Mouse (Mus musculus) stomach, embryonic 16.5 days (tissue): Measurements from ENCODE around the gene Cox5b. TPM values are rescaled to one million over a fixed set of nuclear protein-coding genes. Genes with fewer than 3 reads are reported as not detected.
"Not testable (repeated sequence)": the region's sequence is repeated elsewhere in the genome, so short reads cannot be mapped to it uniquely, and the experiment has no call there.

Source experiments
- ATAC-seq: fragments of 200-750 bp; cut with Nextera tagmentation; 2 replicates; pipeline ENCODE4 v1.8.0; 2017; ENCODE audit warnings: moderate number of reproducible peaks, moderate TSS enrichment; ENCODE audit not compliant: insufficient read depth, low FRiP score
- H3K27ac ChIP-seq: fragments of 300-500 bp; sonication (generic); 2 replicates; pipeline ENCODE4 v1.5.1; 2014; ENCODE audit warnings: low read length
- H3K27me3 ChIP-seq: fragments of 300-500 bp; sonication (generic); 2 replicates; pipeline ENCODE4 v1.6.1; 2014; ENCODE audit warnings: low read length, control low read depth, mixed read lengths; ENCODE audit not compliant: control insufficient read depth, insufficient read depth
- H3K36me3 ChIP-seq: fragments of 300-500 bp; sonication (generic); 2 replicates; pipeline ENCODE4 v1.6.1; 2014; ENCODE audit warnings: low read length; ENCODE audit not compliant: control insufficient read depth, insufficient read depth
- H3K4me1 ChIP-seq: fragments of 300-500 bp; sonication (generic); 2 replicates; pipeline ENCODE4 v1.6.1; 2014; ENCODE audit warnings: low read length, control low read depth, mixed read lengths; ENCODE audit not compliant: control insufficient read depth, insufficient read depth
- H3K4me2 ChIP-seq: fragments of 300-500 bp; sonication (generic); 2 replicates; pipeline ENCODE4 v1.6.1; 2014; ENCODE audit warnings: low read depth, low read length, mixed read lengths
- H3K4me3 ChIP-seq: fragments of 300-500 bp; sonication (generic); replicated peaks from 2 replicates; pipeline ENCODE4 v1.5.1; 2014; ENCODE audit warnings: mild to moderate bottlenecking, low read length
- H3K9ac ChIP-seq: fragments of 300-500 bp; sonication (generic); 2 replicates; pipeline ENCODE4 v1.6.1; 2014; ENCODE audit warnings: low read length
- H3K9me3 ChIP-seq: fragments of 300-500 bp; sonication (generic); replicated peaks from 2 replicates; pipeline ENCODE4 v1.6.1; 2016; ENCODE audit warnings: low read length, control low read depth; ENCODE audit not compliant: control insufficient read depth
- WGBS: fragments of 180-500 bp; shearing (Covaris S2); extraction: QIAGEN DNeasy Blood & Tissue Kit; methylation state at CpG from one replicate; pipeline ENCODE4 v1.1.7; 2014; 5-methylcytosine and 5-hydroxymethylcytosine counted together
- polyA plus RNA-seq: library from polyadenylated mRNA; unstranded; fragments of >200 nt; fragmentation: Nextera tagmentation; extraction: Ambion mirVana; gene quantifications from 2 replicates; pipeline ENCODE4 v1.2.1, GENCODE M21; 2015

Gene Cox5b
- polyA plus RNA-seq, 1 experiment from 2014 or later: 640 TPM

DNA sequence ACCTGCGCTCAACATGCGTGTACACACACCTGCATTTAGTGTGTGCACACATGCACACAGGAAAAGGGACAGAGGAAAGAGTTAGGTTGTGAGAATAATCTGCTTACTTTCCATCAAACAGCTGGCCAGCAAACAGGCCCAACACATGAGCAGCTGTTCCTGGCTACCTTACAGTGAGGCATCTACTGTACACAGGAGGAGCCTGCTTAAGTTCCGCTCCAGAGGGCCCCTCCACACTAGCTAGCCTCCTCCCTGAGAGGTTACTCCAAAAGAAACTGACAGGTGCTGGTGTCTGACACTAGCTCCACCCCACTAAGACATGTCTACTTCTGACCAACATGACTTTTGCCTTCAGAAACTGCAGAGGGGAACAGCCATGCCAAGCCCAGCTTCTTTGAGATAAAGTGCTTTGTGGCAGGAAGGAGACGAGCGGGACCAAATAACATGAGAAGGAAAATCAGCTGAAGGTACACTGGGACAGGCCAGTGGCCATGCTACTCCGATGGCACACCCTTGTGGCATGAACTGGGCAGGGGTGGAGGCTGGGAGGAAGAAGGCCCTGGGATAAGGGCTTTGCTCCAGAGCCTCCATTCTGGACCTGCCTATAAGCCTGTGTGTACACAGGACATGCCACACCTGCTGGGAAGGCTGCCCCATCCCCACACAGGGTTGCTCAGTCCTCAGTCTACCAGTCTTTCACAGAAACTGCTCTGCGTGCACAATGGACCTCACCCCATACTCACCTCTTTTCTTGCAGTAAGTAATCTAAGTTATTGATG is 32.4 kb upstream of the Cox5b start:
- Histone ChIP-seq H3K4me3 (no peak overlapping the region), H3K27me3 (no peaks in the 10 kb centered on the region), H3K9me3 (no peaks in the 10 kb centered on the region), H3K4me2 (no peak overlapping the region), H3K27ac (peak overlapping the region; percentile 18; the same call in 1 of the 2 replicates), H3K36me3 (no peaks in the 10 kb centered on the region), H3K4me1 (no peaks in the 10 kb centered on the region), H3K9ac (no peak overlapping the region)
- ATAC-seq: peak; percentile 73; the same call in 1 of the 2 replicates
- WGBS: 66% methylated on average over 7 of the region's 7 CpGs

DNA sequence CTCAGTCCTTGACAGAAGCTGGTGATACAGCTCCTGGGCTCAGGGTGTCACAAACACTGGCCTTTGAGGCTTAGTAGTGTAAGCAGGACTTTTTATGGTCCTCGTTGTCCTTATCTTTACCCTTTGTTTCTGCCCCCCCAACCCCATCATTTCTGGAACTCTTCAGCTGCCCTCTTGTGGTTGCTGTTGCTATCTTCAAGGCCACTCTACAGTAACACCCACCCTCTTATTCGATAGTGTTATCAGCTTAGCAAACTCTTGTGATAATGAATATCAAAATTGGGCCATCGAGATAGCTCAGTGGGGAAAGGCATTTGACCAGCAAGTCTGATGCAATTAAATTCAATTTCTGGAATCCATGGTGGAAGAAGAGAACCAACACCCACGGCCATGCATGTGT is 26.8 kb upstream of the Cox5b start:
- H3K9me3 ChIP-seq: no peaks in the 10 kb centered on the region
- no peak overlapping the region for H3K4me2 ChIP-seq
- H3K9ac ChIP-seq: no peak overlapping the region
- no peak for ATAC-seq
- H3K4me1 ChIP-seq: no peaks in the 10 kb centered on the region
- WGBS: 50% methylated on average over 4 of the region's 4 CpGs
- H3K27me3 ChIP-seq: no peaks in the 10 kb centered on the region
- no peak overlapping the region for H3K4me3 ChIP-seq
- peak overlapping the region; percentile 6; the same call in 1 of the 2 replicates for H3K27ac ChIP-seq
- no peaks in the 10 kb centered on the region for H3K36me3 ChIP-seq

- Histone ChIP-seq H3K9me3 (no peaks in the 10 kb centered on the region), H3K4me2 (no peak overlapping the region), H3K36me3 (no peaks in the 10 kb centered on the region), H3K27ac (peak overlapping the region; percentile 71), H3K4me3 (no peak overlapping the region), H3K9ac (no peak overlapping the region), H3K4me1 (no peaks in the 10 kb centered on the region), H3K27me3 (no peaks in the 10 kb centered on the region)
- 60% methylated on average over 11 of the region's 11 CpGs for WGBS
- peak; percentile 65; the same call in 1 of the 2 replicates for ATAC-seq
Observed at GRCm38 (mm10) chr1:36665165-36665723, 26.0 kb upstream of the Cox5b start.

GRCm38 (mm10) chr1:36665934-36666333 is 25.3 kb upstream of the Cox5b start:
- 58% methylated on average over 4 of the region's 4 CpGs for WGBS
- no peaks in the 10 kb centered on the region for H3K36me3 ChIP-seq
- no peaks in the 10 kb centered on the region for H3K27me3 ChIP-seq
- no peak overlapping the region for H3K4me2 ChIP-seq
- no peaks in the 10 kb centered on the region for H3K9me3 ChIP-seq
- peak overlapping the region; percentile 71 for H3K27ac ChIP-seq
- no peak overlapping the region for H3K9ac ChIP-seq
- no peak overlapping the region for H3K4me3 ChIP-seq
- ATAC-seq: no peak
- H3K4me1 ChIP-seq: no peaks in the 10 kb centered on the region

DNA sequence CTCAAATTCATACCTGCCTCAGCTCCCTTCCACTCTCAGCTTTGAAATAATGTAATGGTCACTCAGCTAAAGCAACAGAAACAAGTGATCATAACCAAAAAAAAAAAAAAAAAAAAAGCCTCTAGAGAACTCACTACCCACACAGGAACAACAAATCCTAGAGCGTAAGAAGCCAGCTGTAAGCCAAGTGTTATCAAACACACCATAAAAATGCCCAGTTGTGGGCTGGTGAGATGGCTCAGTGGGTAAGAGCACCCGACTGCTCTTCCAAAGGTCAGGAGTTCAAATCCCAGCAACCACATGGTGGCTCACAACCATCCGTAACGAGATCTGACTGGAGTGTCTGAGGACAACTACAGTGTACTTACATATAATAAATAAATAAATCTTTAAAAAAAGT is 23.2 kb upstream of the Cox5b start:
- WGBS: 73% methylated on average over 4 of the region's 4 CpGs
- not testable (repeated sequence) for H3K27me3 ChIP-seq, H3K9me3 ChIP-seq, H3K4me3 ChIP-seq, H3K4me1 ChIP-seq, H3K4me2 ChIP-seq, H3K9ac ChIP-seq, ATAC-seq, H3K36me3 ChIP-seq, H3K27ac ChIP-seq

GRCm38 (mm10) chr1:36670256-36670655 is 21.0 kb upstream of the Cox5b start:
- H3K4me1 ChIP-seq: no peaks in the 10 kb centered on the region
- H3K27ac ChIP-seq: no peak overlapping the region
- H3K4me3 ChIP-seq: no peak overlapping the region
- H3K4me2 ChIP-seq: no peak overlapping the region
- no peaks in the 10 kb centered on the region for H3K27me3 ChIP-seq
- no peak for ATAC-seq
- no peak overlapping the region for H3K9ac ChIP-seq
- no peaks in the 10 kb centered on the region for H3K36me3 ChIP-seq
- 59% methylated on average over 4 of the region's 4 CpGs for WGBS
- no peaks in the 10 kb centered on the region for H3K9me3 ChIP-seq

DNA sequence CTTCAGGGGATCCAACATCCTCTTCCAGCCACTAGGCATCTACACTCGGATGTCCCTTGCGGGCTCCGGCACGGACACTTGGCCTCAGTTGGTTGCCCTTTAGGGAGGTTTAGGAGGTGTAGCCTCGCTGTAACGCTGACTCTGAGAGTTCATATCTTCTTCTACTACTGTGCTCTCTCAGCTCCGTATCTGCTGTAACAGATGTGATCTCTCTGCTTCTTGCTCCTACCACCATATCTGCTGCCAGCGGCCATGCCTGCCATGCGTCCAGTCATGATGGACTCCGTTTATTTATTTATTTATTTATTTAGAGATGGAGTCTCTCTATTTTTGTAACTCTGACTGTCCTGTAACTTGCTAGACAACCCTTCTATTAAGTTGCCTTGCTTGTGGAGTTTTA is 20.0 kb upstream of the Cox5b start:
- H3K9me3 ChIP-seq: no peaks in the 10 kb centered on the region
- H3K27me3 ChIP-seq: no peaks in the 10 kb centered on the region
- H3K4me2 ChIP-seq: no peak overlapping the region
- H3K9ac ChIP-seq: no peak overlapping the region
- no peak overlapping the region for H3K4me3 ChIP-seq
- no peaks in the 10 kb centered on the region for H3K36me3 ChIP-seq
- H3K4me1 ChIP-seq: no peaks in the 10 kb centered on the region
- WGBS: 84% methylated on average over 10 of the region's 10 CpGs
- no peak for ATAC-seq
- H3K27ac ChIP-seq: no peak overlapping the region

- Histone ChIP-seq H3K4me3 (no peak overlapping the region), H3K9ac (no peak overlapping the region), H3K4me2 (no peak overlapping the region), H3K4me1 (no peaks in the 10 kb centered on the region), H3K27me3 (no peaks in the 10 kb centered on the region), H3K9me3 (no peaks in the 10 kb centered on the region), H3K36me3 (no peaks in the 10 kb centered on the region), H3K27ac (no peak overlapping the region)
- ATAC-seq: no peak
- 40% methylated on average over 16 of the region's 16 CpGs for WGBS
Observed at GRCm38 (mm10) chr1:36672648-36673350, 18.4 kb upstream of the Cox5b start.

DNA sequence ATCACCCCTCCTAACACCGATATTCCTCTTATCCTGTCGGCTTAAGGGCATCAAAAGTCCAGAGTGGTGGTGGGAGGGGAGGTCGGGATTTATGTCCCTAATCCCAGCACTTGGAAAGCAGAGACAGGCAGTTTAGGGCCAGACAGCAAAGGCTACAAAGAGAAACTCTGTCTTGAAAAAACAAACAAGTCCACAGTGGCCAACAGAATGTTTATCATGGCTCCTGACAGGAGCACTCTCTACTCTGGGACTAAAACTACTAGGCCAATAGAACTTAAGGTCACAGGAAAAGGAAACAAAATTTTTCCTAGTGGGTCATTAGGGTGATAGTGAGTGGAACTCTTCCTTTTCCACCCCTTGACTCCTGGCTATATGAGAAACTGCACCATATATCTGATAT is 16.3 kb upstream of the Cox5b start:
- no peak for ATAC-seq
- Histone ChIP-seq H3K27me3 (no peaks in the 10 kb centered on the region), H3K4me2 (no peak overlapping the region), H3K27ac (no peak overlapping the region), H3K9me3 (no peaks in the 10 kb centered on the region), H3K4me3 (no peak overlapping the region), H3K4me1 (no peaks in the 10 kb centered on the region), H3K9ac (no peak overlapping the region), H3K36me3 (no peaks in the 10 kb centered on the region)
- WGBS: 21% methylated on average over 3 of the region's 3 CpGs
